In the genomic region with DNA sequence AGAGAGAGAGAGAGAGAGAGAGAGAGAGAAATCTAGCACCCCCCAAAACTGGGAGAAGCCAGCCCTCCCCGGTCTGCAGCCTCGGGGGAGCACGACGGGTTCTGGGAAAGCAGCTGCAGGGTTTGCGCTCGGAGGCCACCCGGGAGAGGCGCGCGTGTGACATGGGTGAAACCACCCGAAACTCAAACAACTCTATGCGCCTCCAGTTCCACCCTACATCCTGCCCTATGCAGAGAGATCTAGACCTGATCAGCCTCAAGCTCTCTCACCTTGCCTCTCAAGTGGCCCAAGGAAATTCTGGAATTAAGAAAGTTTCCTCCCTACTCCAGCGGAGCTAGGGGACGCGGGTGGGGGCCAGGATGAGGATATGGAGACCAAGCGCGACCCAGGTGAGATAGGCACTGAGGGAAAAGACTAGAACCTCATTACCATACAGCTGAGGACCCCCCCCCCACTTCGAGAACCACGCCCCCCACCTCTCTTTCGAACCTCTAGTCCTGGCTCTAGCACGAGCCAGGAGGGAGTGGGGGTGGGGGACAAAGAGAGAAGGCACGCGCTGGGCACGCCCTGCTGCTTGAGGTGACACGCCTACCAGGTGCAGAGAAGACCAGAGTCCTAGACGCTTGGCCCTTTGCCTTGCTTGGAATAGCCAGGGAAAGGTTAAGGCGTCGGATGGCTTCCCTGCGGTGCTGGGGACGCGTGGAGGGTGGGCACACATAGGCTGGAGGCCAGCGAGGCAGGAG, we compare ENCODE assay signal across 8 mouse cellular contexts. TPM values are rescaled to one million over a fixed set of nuclear protein-coding genes. Genes with fewer than 3 reads are reported as not detected.
A peak's percentile ranks its signal among the peaks of the same experiment; 100 is the strongest.
DNase-seq lines count a peak whose midpoint lies in the region; ATAC-seq and TF ChIP-seq lines count a peak whose summit lies in the region.

No protein-coding gene starts in this region.

- no peak for TF ChIP-seq CTCF in intestine, postnatal 0 days (IDR thresholded peaks at IDR 0.05; ENCODE audit: low read depth)
- TF ChIP-seq CTCF in liver, postnatal 0 days (IDR thresholded peaks at IDR 0.05; ENCODE audit: low read depth), result no peak
- no peak for TF ChIP-seq CTCF in stomach, postnatal 0 days (IDR thresholded peaks at IDR 0.05; ENCODE audit: low read depth)

- H3K36me3 ChIP-seq in embryonic facial prominence, embryonic 12.5 days, result no peaks in the 10 kb centered on the region
- H3K36me3 ChIP-seq in intestine, postnatal 0 days (ENCODE audit: control insufficient read depth, insufficient read depth), result no peaks in the 10 kb centered on the region
- H3K36me3 ChIP-seq in liver, postnatal 0 days (replicated peaks; ENCODE audit: insufficient read depth, low read length), result no peaks in the 10 kb centered on the region
- no peaks in the 10 kb centered on the region for H3K36me3 ChIP-seq in stomach, postnatal 0 days (ENCODE audit: control insufficient read depth, insufficient read depth, low read length)

- no peak for ATAC-seq in embryonic facial prominence, embryonic 12.5 days (ENCODE audit: insufficient number of reproducible peaks, insufficient read depth, low FRiP score, low TSS enrichment)
- peak; percentile 70 for ATAC-seq in intestine, postnatal 0 days
- no peak for ATAC-seq in liver, postnatal 0 days
- ATAC-seq in stomach, postnatal 0 days (ENCODE audit: low FRiP score, low TSS enrichment), result peak; percentile 72
- no peak for ATAC-seq in granulocyte monocyte progenitor cell, adult 5-6 weeks (replicated peaks; ENCODE audit: poor library complexity, severe bottlenecking)

- TF ChIP-seq EP300 in liver, postnatal 0 days (IDR thresholded peaks at IDR 0.05; ENCODE audit: low read depth), result no peak
- TF ChIP-seq EP300 in stomach, postnatal 0 days (optimal IDR thresholded peaks at IDR 0.05), result no peak

- no peak overlapping the region for H3K27ac ChIP-seq in embryonic facial prominence, embryonic 12.5 days
- H3K27ac ChIP-seq in intestine, postnatal 0 days (ENCODE audit: low read depth, low read length), result no peak overlapping the region
- no peak overlapping the region; the same call in 1 of the 2 replicates for H3K27ac ChIP-seq in liver, postnatal 0 days (ENCODE audit: low read depth)
- peak overlapping the region; percentile 75 for H3K27ac ChIP-seq in stomach, postnatal 0 days (replicated peaks)

- H3K4me1 ChIP-seq in embryonic facial prominence, embryonic 12.5 days, result peaks cover 51% of the 10 kb centered on the region
- peaks cover 13% of the 10 kb centered on the region for H3K4me1 ChIP-seq in intestine, postnatal 0 days (replicated peaks; ENCODE audit: control insufficient read depth, insufficient read depth, low read length)
- peaks cover 55% of the 10 kb centered on the region for H3K4me1 ChIP-seq in liver, postnatal 0 days (ENCODE audit: insufficient read depth)
- H3K4me1 ChIP-seq in stomach, postnatal 0 days (replicated peaks; ENCODE audit: control insufficient read depth, insufficient read depth), result peaks cover 7% of the 10 kb centered on the region

- WGBS in embryonic facial prominence, embryonic 12.5 days, result under 1% methylated on average over 32 of the region's 32 CpGs
- WGBS in intestine, postnatal 0 days, result 1% methylated on average over 32 of the region's 32 CpGs
- WGBS in liver, postnatal 0 days (ENCODE audit: insufficient replicate concordance), result under 1% methylated on average over 32 of the region's 32 CpGs
- under 1% methylated on average over 30 of the region's 32 CpGs for WGBS in stomach, postnatal 0 days

- peak overlapping the region; percentile 83 for H3K4me2 ChIP-seq in embryonic facial prominence, embryonic 12.5 days (replicated peaks)
- peak overlapping the region; percentile 98 for H3K4me2 ChIP-seq in intestine, postnatal 0 days (replicated peaks; ENCODE audit: low read depth)
- H3K4me2 ChIP-seq in liver, postnatal 0 days (ENCODE audit: low read depth, low read length), result peak overlapping the region; percentile 73
- H3K4me2 ChIP-seq in stomach, postnatal 0 days (replicated peaks; ENCODE audit: low read depth), result peak overlapping the region; percentile 88

- peak; percentile 32 for DNase-seq in embryo, embryonic 10.5 days (ENCODE audit: low spot score)
- no peak for DNase-seq in embryo, embryonic 11 days
- no peak for DNase-seq in liver, postnatal 0 days
- DNase-seq in stomach, postnatal 0 days (ENCODE audit: low spot score), result peak; percentile 83
- no peak for DNase-seq in urinary bladder, adult 2 months (ENCODE audit: low spot score)

- H3K9me3 ChIP-seq in embryonic facial prominence, embryonic 12.5 days, result no peaks in the 10 kb centered on the region
- H3K9me3 ChIP-seq in intestine, postnatal 0 days (ENCODE audit: control insufficient read depth), result no peaks in the 10 kb centered on the region
- no peaks in the 10 kb centered on the region for H3K9me3 ChIP-seq in liver, postnatal 0 days (ENCODE audit: low read length)
- no peaks in the 10 kb centered on the region for H3K9me3 ChIP-seq in stomach, postnatal 0 days (ENCODE audit: control insufficient read depth, low read length)

- H3K4me3 ChIP-seq in embryonic facial prominence, embryonic 12.5 days, result peak overlapping the region; percentile 44
- H3K4me3 ChIP-seq in intestine, postnatal 0 days (ENCODE audit: low read depth, low read length), result peak overlapping the region; percentile 55
- H3K4me3 ChIP-seq in liver, postnatal 0 days (ENCODE audit: low read depth, low read length), result peak overlapping the region; percentile 55
- peak overlapping the region; percentile 55 for H3K4me3 ChIP-seq in stomach, postnatal 0 days (ENCODE audit: low read depth, low read length)

- H3K9ac ChIP-seq in embryonic facial prominence, embryonic 12.5 days, result peak overlapping the region; percentile 24; the same call in 1 of the 2 replicates
- peak overlapping the region; percentile 26; the same call in 1 of the 2 replicates for H3K9ac ChIP-seq in intestine, postnatal 0 days (ENCODE audit: low read depth, low read length)
- no peak overlapping the region for H3K9ac ChIP-seq in liver, postnatal 0 days (replicated peaks)
- H3K9ac ChIP-seq in stomach, postnatal 0 days (ENCODE audit: low read length), result no peak overlapping the region

- H3K27me3 ChIP-seq in embryonic facial prominence, embryonic 12.5 days, result peaks cover 98% of the 10 kb centered on the region
- H3K27me3 ChIP-seq in intestine, postnatal 0 days (replicated peaks; ENCODE audit: control insufficient read depth, insufficient read depth, low read length), result peaks cover 34% of the 10 kb centered on the region
- H3K27me3 ChIP-seq in liver, postnatal 0 days (ENCODE audit: insufficient read depth, low read length), result peaks cover 85% of the 10 kb centered on the region
- H3K27me3 ChIP-seq in stomach, postnatal 0 days (ENCODE audit: control insufficient read depth, insufficient read depth, low read length), result peaks cover 15% of the 10 kb centered on the region; the same call in 1 of the 2 replicates

RNA-seq across cellular contexts. Expression of gene Dll4, which starts 0.8 kb away (rescaled TPM):
- 5.1 and 5.7 TPM in 2 replicates for polyA plus RNA-seq in embryonic facial prominence, embryonic 12.5 days (2016; fragmentation: Nextera tagmentation; extraction: Ambion mirVana)
- 3.7 and 4.1 TPM in 2 replicates for polyA plus RNA-seq in intestine, postnatal 0 days (2015; fragmentation: Nextera tagmentation; extraction: Ambion mirVana)
- 1.8 and 1.9 TPM in 2 replicates for polyA plus RNA-seq in liver, postnatal 0 days (2015; fragmentation: Nextera tagmentation; extraction: Ambion mirVana)
- polyA plus RNA-seq in stomach, postnatal 0 days (2015; fragmentation: Nextera tagmentation; extraction: Ambion mirVana), result 3.7 TPM in 2 replicates
- not detected in 2 replicates for total RNA-seq in granulocyte monocyte progenitor cell, adult 5-6 weeks (2014; fragmentation: Nextera tagmentation)
- not detected in 2 replicates for total RNA-seq in granulocyte monocyte progenitor cell, adult 5-6 weeks (2017)
- 5.5 and 6.4 TPM in 2 replicates for polyA plus RNA-seq in urinary bladder, adult 2 months (2012; rRNA removed)

RNA-seq across cellular contexts. Expression of gene Chac1, which starts 26.3 kb away (rescaled TPM):
- polyA plus RNA-seq in embryonic facial prominence, embryonic 12.5 days (2016; fragmentation: Nextera tagmentation; extraction: Ambion mirVana), result 0.79 and 1.0 TPM in 2 replicates
- 1.1 and 1.4 TPM in 2 replicates for polyA plus RNA-seq in intestine, postnatal 0 days (2015; fragmentation: Nextera tagmentation; extraction: Ambion mirVana)
- polyA plus RNA-seq in liver, postnatal 0 days (2015; fragmentation: Nextera tagmentation; extraction: Ambion mirVana), result 0.35 and 0.36 TPM in 2 replicates
- polyA plus RNA-seq in stomach, postnatal 0 days (2015; fragmentation: Nextera tagmentation; extraction: Ambion mirVana), result 2.0 and 2.6 TPM in 2 replicates
- total RNA-seq in granulocyte monocyte progenitor cell, adult 5-6 weeks (2014; fragmentation: Nextera tagmentation), result not detected in 2 replicates
- not detected in 2 replicates for total RNA-seq in granulocyte monocyte progenitor cell, adult 5-6 weeks (2017)
- polyA plus RNA-seq in urinary bladder, adult 2 months (2012; rRNA removed), result 1.4 and 1.5 TPM in 2 replicates

RNA-seq across cellular contexts. Expression of gene Vps18, which starts 36.2 kb away (rescaled TPM):
- 23.8 and 23.9 TPM in 2 replicates for polyA plus RNA-seq in embryonic facial prominence, embryonic 12.5 days (2016; fragmentation: Nextera tagmentation; extraction: Ambion mirVana)
- 21.8 and 24.3 TPM in 2 replicates for polyA plus RNA-seq in intestine, postnatal 0 days (2015; fragmentation: Nextera tagmentation; extraction: Ambion mirVana)
- 4.7 TPM in 2 replicates for polyA plus RNA-seq in liver, postnatal 0 days (2015; fragmentation: Nextera tagmentation; extraction: Ambion mirVana)
- polyA plus RNA-seq in stomach, postnatal 0 days (2015; fragmentation: Nextera tagmentation; extraction: Ambion mirVana), result 7.7 and 8.0 TPM in 2 replicates
- total RNA-seq in granulocyte monocyte progenitor cell, adult 5-6 weeks (2014; fragmentation: Nextera tagmentation), result 11.3 and 14.8 TPM in 2 replicates
- 17.2 and 21.1 TPM in 2 replicates for total RNA-seq in granulocyte monocyte progenitor cell, adult 5-6 weeks (2017)
- polyA plus RNA-seq in urinary bladder, adult 2 months (2012; rRNA removed), result 15.9 and 17.9 TPM in 2 replicates

RNA-seq across cellular contexts. Expression of gene Rhov, which starts 53.7 kb away (rescaled TPM):
- polyA plus RNA-seq in embryonic facial prominence, embryonic 12.5 days (2016; fragmentation: Nextera tagmentation; extraction: Ambion mirVana), result 5.7 and 6.9 TPM in 2 replicates
- 1.3 TPM in 2 replicates for polyA plus RNA-seq in intestine, postnatal 0 days (2015; fragmentation: Nextera tagmentation; extraction: Ambion mirVana)
- polyA plus RNA-seq in liver, postnatal 0 days (2015; fragmentation: Nextera tagmentation; extraction: Ambion mirVana), result not detected in 2 replicates
- polyA plus RNA-seq in stomach, postnatal 0 days (2015; fragmentation: Nextera tagmentation; extraction: Ambion mirVana), result 17.0 and 19.4 TPM in 2 replicates
- total RNA-seq in granulocyte monocyte progenitor cell, adult 5-6 weeks (2014; fragmentation: Nextera tagmentation), result not detected in 2 replicates
- 0.26 and 0.65 TPM in 2 replicates for total RNA-seq in granulocyte monocyte progenitor cell, adult 5-6 weeks (2017)
- 31.2 and 34.1 TPM in 2 replicates for polyA plus RNA-seq in urinary bladder, adult 2 months (2012; rRNA removed)

Comparison
In these comparisons a context has a peak if more than half of its experiments do, and no peak if none do; other contexts are left out.
1. DNase-seq: peak in embryo, embryonic 10.5 days (single experiment) and stomach, postnatal 0 days (single experiment); none in embryo, embryonic 11 days (single experiment), liver, postnatal 0 days (single experiment) and urinary bladder, adult 2 months (single experiment).
2. ATAC-seq: peak in intestine, postnatal 0 days (single experiment) and stomach, postnatal 0 days (single experiment); none in embryonic facial prominence, embryonic 12.5 days (single experiment), liver, postnatal 0 days (single experiment) and granulocyte monocyte progenitor cell, adult 5-6 weeks (single experiment).
3. H3K9ac ChIP-seq: peak in embryonic facial prominence, embryonic 12.5 days (single experiment) and intestine, postnatal 0 days (single experiment); none in liver, postnatal 0 days (single experiment) and stomach, postnatal 0 days (single experiment).
4. Peak in every context shown above with its lines, with median percentiles within 50 percentile points of each other: H3K4me2 ChIP-seq and H3K4me3 ChIP-seq.